Mouse (Mus musculus): ENCODE results near the gene Zfp131. TPM values are rescaled to one million over a fixed set of nuclear protein-coding genes. Genes with fewer than 3 reads are reported as not detected.

Gene Zfp131
- polyA plus RNA-seq, 1 experiment from 2014 or later: 12.9 TPM

DNA sequence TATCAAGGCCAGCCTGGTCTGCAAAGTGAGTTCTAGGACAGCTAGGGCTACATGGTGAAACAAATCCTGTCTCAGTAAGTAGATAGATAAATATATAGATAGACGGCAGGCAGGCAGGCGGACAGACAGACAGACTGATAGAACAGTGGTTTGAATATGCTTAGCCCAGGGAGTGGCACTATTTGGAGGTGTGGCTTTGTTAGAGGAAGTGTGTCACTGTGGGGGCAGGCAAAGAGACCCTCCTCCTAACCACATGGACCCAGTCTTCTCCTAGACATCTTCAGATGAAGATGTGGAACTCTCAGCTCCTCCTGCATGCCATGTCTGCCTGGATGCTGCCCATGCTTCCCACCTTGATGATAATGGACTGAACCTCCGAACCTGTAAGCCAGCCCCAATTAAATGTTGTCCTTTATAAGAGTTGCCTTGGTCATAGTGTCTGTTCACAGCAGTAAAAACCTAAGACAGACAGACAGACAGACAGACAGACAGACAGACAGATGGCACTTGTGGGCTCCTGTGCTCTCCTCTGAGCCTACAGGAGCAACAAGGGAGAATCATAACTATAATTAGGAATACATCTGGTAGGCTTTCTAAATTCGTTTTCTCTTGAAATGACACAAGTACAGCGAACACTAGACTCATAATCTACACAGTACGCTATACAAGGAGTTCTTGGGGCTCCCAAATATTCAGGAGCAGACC, 47.8 kb downstream of the Zfp131 start:
- Histone ChIP-seq H3K9me3 (ENCODE audit: control insufficient read depth) (no peaks in the 10 kb centered on the region), H3K4me2 (replicated peaks; ENCODE audit: low read depth) (no peak overlapping the region), H3K27me3 (replicated peaks; ENCODE audit: control insufficient read depth, insufficient read depth, low read length) (no peaks in the 10 kb centered on the region), H3K4me3 (ENCODE audit: low read depth, low read length) (no peak overlapping the region), H3K27ac (ENCODE audit: low read depth, low read length) (no peak overlapping the region), H3K4me1 (replicated peaks; ENCODE audit: control insufficient read depth, insufficient read depth, low read length) (no peaks in the 10 kb centered on the region), H3K9ac (ENCODE audit: low read depth, low read length) (no peak overlapping the region), H3K36me3 (ENCODE audit: control insufficient read depth, insufficient read depth) (no peaks in the 10 kb centered on the region)
- 73% methylated on average over 6 of the region's 6 CpGs for WGBS
- no peak for ATAC-seq
- TF ChIP-seq CTCF (IDR thresholded peaks at IDR 0.05; ENCODE audit: low read depth): no peak

DNA sequence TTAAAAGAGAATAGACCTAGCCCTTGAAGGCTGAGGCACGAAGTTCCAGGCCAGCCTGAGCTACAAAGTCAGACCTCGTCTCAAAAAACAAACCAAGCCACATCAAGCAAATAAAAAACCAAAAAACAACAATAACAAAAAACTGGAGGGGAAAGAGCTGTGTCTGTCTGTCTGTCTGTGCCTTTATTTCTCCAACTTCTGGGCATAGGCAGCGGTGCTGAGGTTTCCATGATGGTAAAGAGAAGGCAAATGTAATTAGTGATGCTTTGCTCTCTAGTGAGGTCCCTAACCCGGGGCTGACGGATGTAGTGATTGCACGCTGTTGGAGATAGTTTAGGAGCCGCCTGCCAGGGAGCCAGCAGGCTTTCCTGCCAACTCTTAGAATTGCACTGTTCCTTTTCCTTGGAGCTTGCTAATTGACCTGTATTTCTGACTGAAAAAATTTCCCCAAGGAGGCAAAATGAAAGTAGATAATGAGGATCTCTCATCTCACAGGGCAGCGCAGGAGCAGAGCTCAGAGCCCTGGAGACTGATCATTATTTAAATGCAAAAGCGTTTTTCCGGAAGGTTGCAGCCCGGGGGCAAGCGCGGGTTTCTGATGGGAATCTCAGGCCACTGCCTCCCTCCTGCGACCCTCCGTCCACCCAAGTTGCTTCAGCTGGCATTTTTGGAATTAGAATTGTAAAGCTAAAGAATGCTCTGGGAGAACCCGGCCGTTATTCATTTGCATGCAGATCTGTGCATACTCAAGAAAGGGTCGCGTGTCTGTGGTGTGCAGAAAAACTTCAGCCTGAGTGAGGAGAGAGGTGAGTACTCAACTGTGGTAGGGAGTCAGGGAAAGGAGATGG, 49.1 kb downstream of the Zfp131 start:
- Histone ChIP-seq H3K9me3 (ENCODE audit: control insufficient read depth) (no peaks in the 10 kb centered on the region), H3K4me3 (ENCODE audit: low read depth, low read length) (peak overlapping the region; percentile 14; the same call in 1 of the 2 replicates), H3K4me2 (replicated peaks; ENCODE audit: low read depth) (peak overlapping the region; percentile 59), H3K27me3 (replicated peaks; ENCODE audit: control insufficient read depth, insufficient read depth, low read length) (no peaks in the 10 kb centered on the region), H3K27ac (ENCODE audit: low read depth, low read length) (no peak overlapping the region), H3K9ac (ENCODE audit: low read depth, low read length) (no peak overlapping the region), H3K4me1 (replicated peaks; ENCODE audit: control insufficient read depth, insufficient read depth, low read length) (no peaks in the 10 kb centered on the region), H3K36me3 (ENCODE audit: control insufficient read depth, insufficient read depth) (no peaks in the 10 kb centered on the region)
- ATAC-seq: no peak
- no peak for TF ChIP-seq CTCF (IDR thresholded peaks at IDR 0.05; ENCODE audit: low read depth)
- 25% methylated on average over 19 of the region's 19 CpGs for WGBS

DNA sequence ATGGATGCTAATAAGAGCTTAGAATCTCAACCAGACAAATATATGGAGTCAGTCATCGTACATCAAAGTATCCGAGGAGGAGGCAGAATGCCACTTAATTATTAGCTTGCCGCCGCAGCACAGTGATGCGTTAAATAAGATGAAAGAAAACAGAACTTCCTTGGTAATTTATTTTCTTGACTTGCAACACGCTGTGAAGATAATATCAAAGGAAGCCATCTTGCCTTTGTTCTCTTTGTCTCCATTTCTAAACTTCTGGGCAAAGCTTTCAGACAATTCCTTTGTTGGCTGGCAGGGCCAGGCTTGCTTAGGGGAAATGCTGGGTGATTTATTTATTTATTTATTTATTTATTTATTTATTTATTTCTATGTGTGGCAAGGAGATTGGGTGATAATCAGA, 59.2 kb downstream of the Zfp131 start:
- 71% methylated on average over 6 of the region's 6 CpGs for WGBS
- no peaks in the 10 kb centered on the region for H3K27me3 ChIP-seq (replicated peaks; ENCODE audit: control insufficient read depth, insufficient read depth, low read length)
- no peaks in the 10 kb centered on the region for H3K9me3 ChIP-seq (ENCODE audit: control insufficient read depth)
- no peak overlapping the region for H3K9ac ChIP-seq (ENCODE audit: low read depth, low read length)
- no peak for ATAC-seq
- no peaks in the 10 kb centered on the region for H3K36me3 ChIP-seq (ENCODE audit: control insufficient read depth, insufficient read depth)
- no peak overlapping the region for H3K4me2 ChIP-seq (replicated peaks; ENCODE audit: low read depth)
- H3K4me3 ChIP-seq (ENCODE audit: low read depth, low read length): no peak overlapping the region
- no peak overlapping the region for H3K27ac ChIP-seq (ENCODE audit: low read depth, low read length)
- TF ChIP-seq CTCF (IDR thresholded peaks at IDR 0.05; ENCODE audit: low read depth): no peak
- H3K4me1 ChIP-seq (replicated peaks; ENCODE audit: control insufficient read depth, insufficient read depth, low read length): no peaks in the 10 kb centered on the region

DNA sequence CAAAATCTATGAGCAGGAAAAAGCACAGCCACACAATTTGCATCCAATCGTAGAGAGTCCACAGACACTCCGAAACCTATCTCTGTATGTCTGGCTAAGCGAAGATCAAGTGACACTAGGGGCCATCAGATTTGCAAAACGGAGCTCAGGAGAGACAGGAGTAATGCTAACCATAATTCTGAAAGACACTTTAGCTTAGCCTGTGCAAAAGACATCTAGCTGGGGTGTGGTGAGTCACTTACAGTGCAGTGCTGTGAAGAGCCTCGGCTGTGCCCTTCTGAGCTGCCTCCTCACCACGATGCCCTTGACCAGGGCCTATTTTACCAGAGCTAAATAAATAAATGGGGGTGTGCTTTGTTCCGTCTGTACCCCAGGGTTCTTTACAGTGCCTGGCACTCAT, 61.3 kb downstream of the Zfp131 start:
- Histone ChIP-seq H3K27me3 (replicated peaks; ENCODE audit: control insufficient read depth, insufficient read depth, low read length) (no peaks in the 10 kb centered on the region), H3K4me3 (ENCODE audit: low read depth, low read length) (no peak overlapping the region), H3K36me3 (ENCODE audit: control insufficient read depth, insufficient read depth) (no peaks in the 10 kb centered on the region), H3K4me1 (replicated peaks; ENCODE audit: control insufficient read depth, insufficient read depth, low read length) (no peaks in the 10 kb centered on the region), H3K27ac (ENCODE audit: low read depth, low read length) (no peak overlapping the region), H3K4me2 (replicated peaks; ENCODE audit: low read depth) (no peak overlapping the region), H3K9ac (ENCODE audit: low read depth, low read length) (no peak overlapping the region), H3K9me3 (ENCODE audit: control insufficient read depth) (no peaks in the 10 kb centered on the region)
- WGBS: 83% methylated on average over 7 of the region's 7 CpGs
- TF ChIP-seq CTCF (IDR thresholded peaks at IDR 0.05; ENCODE audit: low read depth): no peak
- ATAC-seq: no peak

DNA sequence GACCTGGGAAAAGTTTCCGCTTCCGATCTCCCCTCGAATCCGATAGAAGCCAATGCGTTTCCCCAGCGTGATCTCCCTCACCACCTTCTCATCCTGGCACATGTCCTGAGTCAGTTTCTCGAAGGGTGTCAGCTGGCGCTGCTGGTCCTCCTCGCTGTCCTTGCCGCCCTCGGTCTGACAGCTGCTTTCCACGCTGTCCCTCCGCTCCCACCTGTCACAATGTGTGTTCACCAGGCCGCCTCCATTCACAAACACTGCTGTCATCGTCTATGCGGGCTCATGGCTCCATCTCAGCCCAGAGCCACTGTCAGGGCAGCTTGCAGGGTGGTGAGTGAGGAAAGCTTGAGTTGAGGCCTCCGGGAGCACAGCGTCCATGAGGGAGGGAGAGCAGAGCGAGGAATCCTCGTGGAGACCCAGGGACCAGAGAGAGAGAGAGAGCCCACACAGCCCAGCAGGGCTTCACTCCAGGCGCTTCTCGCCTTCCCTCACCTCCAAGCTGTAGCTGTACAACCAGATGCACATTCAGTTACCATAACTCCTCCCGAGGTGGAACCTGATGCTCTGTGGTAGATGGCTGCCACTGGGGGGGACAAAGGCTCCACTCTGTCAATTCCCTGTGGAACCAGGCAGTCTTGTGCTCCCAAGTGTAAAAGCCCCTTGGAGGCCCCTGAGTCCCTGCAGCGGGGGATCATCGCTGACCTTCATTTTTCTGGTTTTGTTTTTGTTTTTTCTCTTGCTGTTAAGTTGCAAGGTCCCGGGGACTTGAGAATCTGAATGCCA, 62.9 kb downstream of the Zfp131 start:
- Histone ChIP-seq H3K9ac (ENCODE audit: low read depth, low read length) (no peak overlapping the region), H3K27me3 (replicated peaks; ENCODE audit: control insufficient read depth, insufficient read depth, low read length) (no peaks in the 10 kb centered on the region), H3K27ac (ENCODE audit: low read depth, low read length) (no peak overlapping the region), H3K4me3 (ENCODE audit: low read depth, low read length) (no peak overlapping the region), H3K9me3 (ENCODE audit: control insufficient read depth) (no peaks in the 10 kb centered on the region), H3K36me3 (ENCODE audit: control insufficient read depth, insufficient read depth) (no peaks in the 10 kb centered on the region), H3K4me2 (replicated peaks; ENCODE audit: low read depth) (no peak overlapping the region), H3K4me1 (replicated peaks; ENCODE audit: control insufficient read depth, insufficient read depth, low read length) (no peaks in the 10 kb centered on the region)
- TF ChIP-seq CTCF (IDR thresholded peaks at IDR 0.05; ENCODE audit: low read depth): no peak
- ATAC-seq: no peak
- 69% methylated on average over 26 of the region's 26 CpGs for WGBS

DNA sequence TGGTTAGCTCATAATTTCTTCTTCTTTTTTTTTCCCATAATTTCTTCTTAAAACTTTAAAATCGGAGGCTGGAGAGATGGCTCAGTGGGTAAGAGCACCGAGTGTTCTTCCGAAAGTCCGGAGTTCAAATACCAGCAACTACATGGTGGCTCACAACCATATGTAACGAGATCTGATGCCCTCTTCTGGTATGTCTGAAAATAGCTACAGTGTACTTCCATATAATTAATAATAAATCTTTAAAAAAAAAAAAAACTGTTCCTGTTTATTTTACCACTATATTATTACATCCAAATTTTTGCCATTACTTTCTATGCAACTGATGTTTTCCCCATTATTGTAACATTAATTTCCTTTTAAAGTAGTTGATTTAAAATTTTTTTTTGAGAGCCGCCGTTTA, 66.1 kb downstream of the Zfp131 start:
- H3K36me3 ChIP-seq (ENCODE audit: control insufficient read depth, insufficient read depth): no peaks in the 10 kb centered on the region
- no peak overlapping the region for H3K9ac ChIP-seq (ENCODE audit: low read depth, low read length)
- H3K27me3 ChIP-seq (replicated peaks; ENCODE audit: control insufficient read depth, insufficient read depth, low read length): no peaks in the 10 kb centered on the region
- H3K27ac ChIP-seq (ENCODE audit: low read depth, low read length): no peak overlapping the region
- no peaks in the 10 kb centered on the region for H3K4me1 ChIP-seq (replicated peaks; ENCODE audit: control insufficient read depth, insufficient read depth, low read length)
- no peak overlapping the region for H3K4me3 ChIP-seq (ENCODE audit: low read depth, low read length)
- WGBS: 80% methylated on average over 7 of the region's 7 CpGs
- H3K9me3 ChIP-seq (ENCODE audit: control insufficient read depth): no peaks in the 10 kb centered on the region
- ATAC-seq: no peak
- no peak overlapping the region for H3K4me2 ChIP-seq (replicated peaks; ENCODE audit: low read depth)
- peak; percentile 44 for TF ChIP-seq CTCF (IDR thresholded peaks at IDR 0.05; ENCODE audit: low read depth)

Data from intestine, postnatal 0 days (tissue).